Mouse (Mus musculus): ENCODE data around the gene Gm9964. TPM values are rescaled to one million over a fixed set of nuclear protein-coding genes. Genes with fewer than 3 reads are reported as not detected.

The Gm9964 gene
- not detected in 2 replicates for polyA plus RNA-seq (2015; fragmentation: Nextera tagmentation; extraction: Ambion mirVana)

- no peaks in the 10 kb centered on the region for H3K9me3 ChIP-seq (ENCODE audit: low read length)
- WGBS, result 28% methylated on average over 5 of the region's 5 CpGs
- no peaks in the 10 kb centered on the region for H3K27me3 ChIP-seq (replicated peaks; ENCODE audit: insufficient read depth, low read length)
- no peak for ATAC-seq
- no peaks in the 10 kb centered on the region for H3K4me1 ChIP-seq (ENCODE audit: insufficient read depth, low read depth, low read length)
- H3K4me2 ChIP-seq (replicated peaks; ENCODE audit: low read depth, low read length), result no peak within 1 kb of the TSS
- no peak within 1 kb of the TSS for H3K9ac ChIP-seq (replicated peaks; ENCODE audit: low read depth)
- DNase-seq (ENCODE audit: low spot score), result no peak
- TF ChIP-seq CTCF (IDR thresholded peaks at IDR 0.05), result no peak
- no peak for TF ChIP-seq EP300 (IDR thresholded peaks at IDR 0.05)
- H3K4me3 ChIP-seq (ENCODE audit: low read depth, low read length), result no peak within 1 kb of the TSS
- H3K27ac ChIP-seq (ENCODE audit: low read length), result no peak within 1 kb of the TSS
- H3K36me3 ChIP-seq (ENCODE audit: insufficient read depth, low read length), result no peaks in the 10 kb centered on the region
Measured at GRCm38 (mm10) chr11:79296856-79297491, at the start of gene Gm9964. Gene Gm9964 (minus strand): TSS chr11:79296906.

- peak; percentile 70 for ATAC-seq
- H3K4me2 ChIP-seq (replicated peaks; ENCODE audit: low read depth, low read length), result peak overlapping the region; percentile 78
- H3K27me3 ChIP-seq (replicated peaks; ENCODE audit: insufficient read depth, low read length), result no peaks in the 10 kb centered on the region
- no peak for TF ChIP-seq EP300 (IDR thresholded peaks at IDR 0.05)
- no peaks in the 10 kb centered on the region for H3K36me3 ChIP-seq (ENCODE audit: insufficient read depth, low read length)
- WGBS, result 1% methylated on average over 12 of the region's 63 CpGs
- H3K4me3 ChIP-seq (ENCODE audit: low read depth, low read length), result peak overlapping the region; percentile 98
- H3K9me3 ChIP-seq (ENCODE audit: low read length), result no peaks in the 10 kb centered on the region
- peak overlapping the region; percentile 90 for H3K27ac ChIP-seq (ENCODE audit: low read length)
- 0 out of 2 replicates have a peak, but pooled peaks cover 3% of the 10 kb centered on the region for H3K4me1 ChIP-seq (ENCODE audit: insufficient read depth, low read depth, low read length)
- peak overlapping the region; percentile 91 for H3K9ac ChIP-seq (replicated peaks; ENCODE audit: low read depth)
- peak; percentile 60 for DNase-seq (ENCODE audit: low spot score)
Measured at GRCm38 (mm10) chr11:79339808-79340781, 43.4 kb upstream of the Gm9964 start.

DNA sequence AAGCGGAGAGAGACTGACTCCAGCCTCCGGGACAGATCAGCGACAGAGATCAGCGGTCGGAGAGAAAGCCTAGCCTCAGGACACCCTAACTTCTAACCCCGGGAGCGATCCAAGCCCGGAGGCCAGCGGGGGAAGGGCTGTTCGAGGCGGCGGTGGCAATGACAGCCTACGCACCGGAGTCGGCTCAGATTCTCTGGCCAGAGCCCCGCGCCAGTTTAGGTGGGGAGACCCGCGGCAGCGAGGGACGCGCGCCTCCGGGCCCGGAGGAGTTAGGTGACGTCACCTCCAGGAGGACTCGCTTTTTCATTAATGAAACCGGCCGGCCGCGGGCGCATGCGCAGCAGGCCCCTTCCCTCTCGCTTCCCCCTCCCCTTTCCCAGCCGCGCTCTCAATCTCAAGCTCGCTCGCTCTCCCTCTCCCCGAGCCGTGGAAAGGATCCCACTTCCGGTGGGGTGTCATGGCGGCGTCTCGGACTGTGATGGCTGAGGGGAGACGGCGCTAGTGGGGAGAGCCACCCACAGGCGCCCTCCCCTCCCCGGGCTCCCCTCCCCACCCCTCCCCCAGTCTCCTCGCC lies 42.6 kb upstream of the Gm9964 start, which contains the start of gene Nf1:
Nf1 (plus strand) TSS at position 460 of the 574 bp plus-strand sequence.
- ATAC-seq (peak; percentile 96), DNase-seq (ENCODE audit: low spot score) (peak; percentile 99)
- TF ChIP-seq CTCF (IDR thresholded peaks at IDR 0.05), result no peak
- TF ChIP-seq EP300 (IDR thresholded peaks at IDR 0.05), result no peak
- Histone ChIP-seq H3K4me1 (ENCODE audit: insufficient read depth, low read depth, low read length) (0 out of 2 replicates have a peak, but pooled peaks cover 3% of the 10 kb centered on the region), H3K9me3 (ENCODE audit: low read length) (no peaks in the 10 kb centered on the region), H3K36me3 (ENCODE audit: insufficient read depth, low read length) (no peaks in the 10 kb centered on the region), H3K9ac (replicated peaks; ENCODE audit: low read depth) (peak within 1 kb of the TSS; percentile 91), H3K4me3 (ENCODE audit: low read depth, low read length) (peak within 1 kb of the TSS; percentile 98), H3K27me3 (replicated peaks; ENCODE audit: insufficient read depth, low read length) (no peaks in the 10 kb centered on the region), H3K4me2 (replicated peaks; ENCODE audit: low read depth, low read length) (peak within 1 kb of the TSS; percentile 78), H3K27ac (ENCODE audit: low read length) (peak within 1 kb of the TSS; percentile 90)
- 0% methylated on average over 41 of the region's 49 CpGs for WGBS

DNA sequence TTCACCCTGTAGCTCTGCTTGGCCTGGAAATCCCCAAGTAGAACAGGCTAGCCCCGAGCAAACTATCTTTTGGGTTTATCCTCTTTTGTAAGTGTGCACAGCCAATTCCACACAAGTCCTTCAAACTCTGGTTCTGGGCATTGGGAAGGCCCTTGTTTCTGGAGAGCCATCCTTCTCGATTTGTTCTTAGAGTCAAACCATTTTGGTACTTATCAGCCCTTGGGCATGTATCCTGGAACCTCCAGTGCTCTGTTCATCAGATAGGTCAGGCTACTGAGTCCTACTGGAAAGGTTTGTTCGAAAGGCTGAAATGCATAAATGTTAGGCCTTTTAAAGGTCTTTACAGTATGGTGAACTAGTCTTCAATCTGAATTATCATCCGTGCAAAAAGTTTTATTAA lies 41.9 kb upstream of the Gm9964 start:
- ATAC-seq, result no peak
- H3K9me3 ChIP-seq (ENCODE audit: low read length), result no peaks in the 10 kb centered on the region
- H3K27me3 ChIP-seq (replicated peaks; ENCODE audit: insufficient read depth, low read length), result no peaks in the 10 kb centered on the region
- H3K4me2 ChIP-seq (replicated peaks; ENCODE audit: low read depth, low read length), result peak overlapping the region; percentile 78
- 46% methylated on average over 4 of the region's 4 CpGs for WGBS
- H3K4me1 ChIP-seq (ENCODE audit: insufficient read depth, low read depth, low read length), result 0 out of 2 replicates have a peak, but pooled peaks cover 3% of the 10 kb centered on the region
- peak overlapping the region; percentile 91; the same call in 1 of the 2 replicates for H3K9ac ChIP-seq (replicated peaks; ENCODE audit: low read depth)
- peak overlapping the region; percentile 90 for H3K27ac ChIP-seq (ENCODE audit: low read length)
- peak; percentile 16 for DNase-seq (ENCODE audit: low spot score)
- peak overlapping the region; percentile 98 for H3K4me3 ChIP-seq (ENCODE audit: low read depth, low read length)
- TF ChIP-seq EP300 (IDR thresholded peaks at IDR 0.05), result no peak
- TF ChIP-seq CTCF (IDR thresholded peaks at IDR 0.05), result no peak
- H3K36me3 ChIP-seq (ENCODE audit: insufficient read depth, low read length), result no peaks in the 10 kb centered on the region

- Histone ChIP-seq H3K36me3 (ENCODE audit: insufficient read depth, low read length) (no peaks in the 10 kb centered on the region), H3K27ac (ENCODE audit: low read length) (no peak overlapping the region), H3K27me3 (replicated peaks; ENCODE audit: insufficient read depth, low read length) (no peaks in the 10 kb centered on the region), H3K4me3 (ENCODE audit: low read depth, low read length) (no peak overlapping the region), H3K4me1 (ENCODE audit: insufficient read depth, low read depth, low read length) (0 out of 2 replicates have a peak, but pooled peaks cover 3% of the 10 kb centered on the region), H3K4me2 (replicated peaks; ENCODE audit: low read depth, low read length) (no peak overlapping the region), H3K9ac (replicated peaks; ENCODE audit: low read depth) (no peak overlapping the region), H3K9me3 (ENCODE audit: low read length) (no peaks in the 10 kb centered on the region)
- ATAC-seq, result no peak
- 89% methylated on average over 5 of the region's 5 CpGs for WGBS
- no peak for DNase-seq (ENCODE audit: low spot score)
- TF ChIP-seq EP300 (IDR thresholded peaks at IDR 0.05) (no peak), CTCF (IDR thresholded peaks at IDR 0.05) (peak; percentile 57)
Measured at GRCm38 (mm10) chr11:79336722-79337267, 40.1 kb upstream of the Gm9964 start.

All from lung, postnatal 0 days (tissue).